Mouse (Mus musculus) G1E (cell line): ENCODE measurements around the gene Krt33b.

Experiments used
- CTCF ChIP-seq: IDR thresholded peaks from 2 replicates; pipeline ENCODE4 v1.5.1; 2012; ENCODE audit warnings: low read depth, low read length, inconsistent platforms, mixed read lengths
- GATA1 ChIP-seq: IDR thresholded peaks from 2 replicates; pipeline ENCODE4 v1.6.1; 2012; ENCODE audit warnings: borderline replicate concordance, low read length, inconsistent platforms, mixed read lengths
- GATA2 ChIP-seq: IDR thresholded peaks from 2 replicates; pipeline ENCODE4 v1.6.1; 2012; ENCODE audit warnings: low read depth, low read length, inconsistent platforms, borderline replicate concordance

- TF ChIP-seq GATA2 (no peak), CTCF (no peak), GATA1 (no peak)
Measured at GRCm38 (mm10) chr11:100016112-100016511, 13.6 kb downstream of the Krt33b start, which contains the start of gene Krt33a.
